Mouse (Mus musculus): ENCODE measurements around the gene Wipf3. TPM values are rescaled to one million over a fixed set of nuclear protein-coding genes. Genes with fewer than 3 reads are reported as not detected.

Wipf3 gene
- total RNA-seq (2012; rRNA removed) = 1.4 and 2.1 TPM in 2 replicates

DNA sequence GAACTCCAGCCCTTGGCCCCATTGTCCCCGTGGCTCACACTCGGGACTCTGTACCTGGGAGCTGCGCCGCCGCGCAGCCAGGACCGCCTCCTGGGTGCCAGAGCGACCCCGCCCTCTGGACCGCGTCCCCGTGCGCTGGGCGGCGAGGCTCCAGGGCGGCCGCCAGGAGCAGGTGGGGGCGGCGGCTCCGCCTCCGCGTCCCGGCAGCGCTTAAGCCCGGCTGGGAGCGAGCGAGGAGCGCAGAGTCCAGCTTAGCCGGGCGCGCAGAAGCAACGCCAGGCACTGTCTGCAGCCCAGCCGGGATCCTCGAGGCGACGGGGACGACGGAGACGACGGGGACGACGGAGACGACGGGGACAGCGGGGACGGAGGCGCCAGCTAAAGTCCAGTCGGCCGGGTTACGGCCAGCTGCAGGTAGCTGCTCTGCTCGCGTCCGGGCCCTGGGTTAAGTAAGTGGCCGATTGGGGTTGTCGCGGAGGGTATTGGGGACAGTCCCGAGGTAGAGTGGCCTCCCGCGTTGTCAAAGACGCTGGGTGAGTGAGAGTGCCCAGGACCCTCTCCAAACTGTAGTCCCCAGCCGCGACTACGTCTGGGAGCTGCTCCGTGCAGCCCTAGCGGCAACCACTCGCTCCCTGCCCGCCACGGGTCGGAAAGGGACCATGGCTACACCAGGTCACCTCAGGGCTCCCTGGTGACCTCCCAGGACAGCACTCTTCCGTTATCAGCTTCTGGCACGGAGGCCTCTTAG is at the start of gene Wipf3:
Gene Wipf3 (plus strand): TSS at position 157 of the 748 bp plus-strand sequence.
- in situ Hi-C loops (cut with MboI; ENCODE audit: low sequenced_read_pairs in 2 of 2, unreplicated experiment in 2 of 2) = no loop called here
- peaks cover 0 to 2% of the 10 kb centered on the region in 2 experiments; a peak in 1 of 4 replicates for H3K4me1 ChIP-seq (ENCODE audit: control insufficient read depth in 2 of 2, insufficient read depth in 2 of 2, low read length in 2 of 2, poor library complexity in 1 of 2)
- no peaks in the 10 kb centered on the region for H3K9me3 ChIP-seq (ENCODE audit: control insufficient read depth, insufficient read depth, low read depth, low read length)
- DNase-seq (ENCODE audit: low read depth, low spot score) = no peak
- TF ChIP-seq ZNF384 (IDR thresholded peaks at IDR 0.05; ENCODE audit: low read depth, low read length) (no peak), ZC3H11A (IDR thresholded peaks at IDR 0.05; ENCODE audit: borderline replicate concordance, low read depth, low read length) (no peak), MAFK (IDR thresholded peaks at IDR 0.05; ENCODE audit: insufficient read depth, low read depth, low read length) (no peak), CHD2 (IDR thresholded peaks at IDR 0.05; ENCODE audit: low read depth, low read length) (no peak), HCFC1 (IDR thresholded peaks at IDR 0.05; ENCODE audit: borderline replicate concordance, insufficient read depth, low read length) (no peak)
- H3K9ac ChIP-seq (ENCODE audit: insufficient read depth, low read depth, low read length, poor library complexity, severe bottlenecking) = peak within 1 kb of the TSS; percentile 24
- no peaks in the 10 kb centered on the region for H3K36me3 ChIP-seq (ENCODE audit: control insufficient read depth, insufficient read depth, low read length, poor library complexity, severe bottlenecking)
- H3K27ac ChIP-seq (ENCODE audit: insufficient read depth, low read depth, low read length, poor library complexity, severe bottlenecking) = no peak within 1 kb of the TSS
- H3K4me3 ChIP-seq (ENCODE audit: insufficient read depth in 1 of 2, low read depth in 1 of 2, low read length in 2 of 2, poor library complexity in 1 of 2, severe bottlenecking in 1 of 2) = peak within 1 kb of the TSS; percentile 63 to 71

DNA sequence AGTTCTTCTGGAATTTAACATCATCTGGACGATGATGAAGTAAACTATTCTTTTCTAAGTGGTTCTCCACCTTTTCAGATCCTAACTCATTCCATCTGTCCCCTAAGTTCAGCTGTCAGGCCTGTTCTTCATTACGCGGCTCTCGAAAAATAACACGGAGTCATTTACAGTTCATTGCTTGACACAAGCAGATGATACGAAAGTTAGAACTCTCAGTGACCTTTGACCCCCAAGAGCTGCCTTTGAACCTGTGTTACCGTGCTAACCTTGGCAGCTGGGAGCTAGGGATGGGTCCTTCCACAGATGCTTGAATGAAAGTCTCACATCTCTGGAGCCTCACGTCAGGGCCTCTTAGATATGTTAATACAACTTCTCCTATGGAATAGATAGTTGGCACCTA is 46.8 kb upstream of the Wipf3 start:
- in situ Hi-C loops (cut with MboI; ENCODE audit: low sequenced_read_pairs in 2 of 2, unreplicated experiment in 2 of 2) = no loop called here
- no peak for DNase-seq (ENCODE audit: low read depth, low spot score)
- TF ChIP-seq ZC3H11A (IDR thresholded peaks at IDR 0.05; ENCODE audit: borderline replicate concordance, low read depth, low read length) = no peak
- no peak for TF ChIP-seq CHD2 (IDR thresholded peaks at IDR 0.05; ENCODE audit: low read depth, low read length)
- TF ChIP-seq ZNF384 (IDR thresholded peaks at IDR 0.05; ENCODE audit: low read depth, low read length) = no peak
- no peak for TF ChIP-seq HCFC1 (IDR thresholded peaks at IDR 0.05; ENCODE audit: borderline replicate concordance, insufficient read depth, low read length)
- TF ChIP-seq MAFK (IDR thresholded peaks at IDR 0.05; ENCODE audit: insufficient read depth, low read depth, low read length) = no peak

DNA sequence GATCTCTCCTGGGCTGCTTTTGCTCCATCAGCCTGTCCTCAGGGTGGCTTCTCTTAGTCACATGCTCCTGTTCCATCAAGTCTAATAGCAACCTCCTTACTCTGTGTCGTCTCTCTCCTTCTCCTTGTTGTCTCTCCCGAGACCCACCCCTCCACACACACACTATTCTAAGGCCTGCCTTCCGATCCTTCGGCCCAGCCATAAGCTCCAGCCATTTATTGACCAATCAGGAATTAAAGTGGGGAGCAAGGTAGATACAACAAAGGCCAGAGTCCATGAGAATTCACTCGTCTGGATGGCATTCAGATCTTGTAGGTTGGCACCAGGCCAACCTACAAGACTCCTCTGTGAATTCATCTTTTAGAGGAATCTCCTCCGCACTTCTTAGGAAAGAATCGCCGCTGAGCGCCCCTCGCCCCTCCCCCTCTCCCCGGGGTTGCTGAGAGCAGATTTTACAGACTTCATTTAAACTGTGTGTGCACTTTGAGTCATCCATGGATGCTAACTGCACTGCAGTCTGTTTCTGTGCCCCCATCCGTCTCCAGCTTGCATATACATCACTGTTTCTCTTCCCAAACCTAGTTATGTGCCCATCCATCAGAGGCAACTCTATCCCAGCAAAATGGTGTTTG is 45.4 kb upstream of the Wipf3 start:
- Histone ChIP-seq H3K27ac (ENCODE audit: insufficient read depth, low read depth, low read length, poor library complexity, severe bottlenecking) (no peak overlapping the region), H3K36me3 (ENCODE audit: control insufficient read depth, insufficient read depth, low read length, poor library complexity, severe bottlenecking) (no peaks in the 10 kb centered on the region), H3K4me3 (ENCODE audit: insufficient read depth in 1 of 2, low read depth in 1 of 2, low read length in 2 of 2, poor library complexity in 1 of 2, severe bottlenecking in 1 of 2) (no peak overlapping the region), H3K9ac (ENCODE audit: insufficient read depth, low read depth, low read length, poor library complexity, severe bottlenecking) (no peak overlapping the region), H3K9me3 (ENCODE audit: control insufficient read depth, insufficient read depth, low read depth, low read length) (no peaks in the 10 kb centered on the region), H3K4me1 (ENCODE audit: control insufficient read depth in 2 of 2, insufficient read depth in 2 of 2, low read length in 2 of 2, poor library complexity in 1 of 2) (no peaks in the 10 kb centered on the region)
- no peak for DNase-seq (ENCODE audit: low read depth, low spot score)
- in situ Hi-C loops (cut with MboI; ENCODE audit: low sequenced_read_pairs in 2 of 2, unreplicated experiment in 2 of 2) = no loop called here
- no peak for TF ChIP-seq HCFC1 (IDR thresholded peaks at IDR 0.05; ENCODE audit: borderline replicate concordance, insufficient read depth, low read length)
- TF ChIP-seq ZC3H11A (IDR thresholded peaks at IDR 0.05; ENCODE audit: borderline replicate concordance, low read depth, low read length) = no peak
- no peak for TF ChIP-seq ZNF384 (IDR thresholded peaks at IDR 0.05; ENCODE audit: low read depth, low read length)

More for the DNA sequence above, 46.8 kb upstream of the Wipf3 start:
- H3K4me3 ChIP-seq (ENCODE audit: insufficient read depth in 1 of 2, low read depth in 1 of 2, low read length in 2 of 2, poor library complexity in 1 of 2, severe bottlenecking in 1 of 2) = no peak overlapping the region
- H3K27ac ChIP-seq (ENCODE audit: insufficient read depth, low read depth, low read length, poor library complexity, severe bottlenecking) = no peak overlapping the region
- no peaks in the 10 kb centered on the region for H3K4me1 ChIP-seq (ENCODE audit: control insufficient read depth in 2 of 2, insufficient read depth in 2 of 2, low read length in 2 of 2, poor library complexity in 1 of 2)
- no peak overlapping the region for H3K9ac ChIP-seq (ENCODE audit: insufficient read depth, low read depth, low read length, poor library complexity, severe bottlenecking)
- no peaks in the 10 kb centered on the region for H3K9me3 ChIP-seq (ENCODE audit: control insufficient read depth, insufficient read depth, low read depth, low read length)
- H3K36me3 ChIP-seq (ENCODE audit: control insufficient read depth, insufficient read depth, low read length, poor library complexity, severe bottlenecking) = no peaks in the 10 kb centered on the region

DNA sequence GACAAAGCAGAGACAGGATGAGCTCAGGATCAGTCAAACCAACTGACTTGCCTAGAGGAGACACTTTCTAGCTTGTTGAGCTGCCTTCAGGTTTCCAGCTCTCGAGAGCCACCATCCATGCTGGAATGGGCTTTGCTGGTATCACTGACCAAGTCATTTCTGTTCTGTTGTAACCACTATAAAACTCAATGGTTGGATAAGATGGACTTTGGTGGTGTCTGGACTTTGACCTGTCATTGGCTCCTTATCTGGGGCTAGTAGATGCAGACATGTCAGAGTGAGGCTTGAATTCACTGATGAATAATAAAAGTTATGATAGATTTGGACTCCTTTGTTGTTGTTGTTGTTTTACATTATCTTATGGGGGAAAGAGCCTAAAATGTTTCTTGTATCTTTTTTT is 44.6 kb upstream of the Wipf3 start:
- no peak overlapping the region for H3K9ac ChIP-seq (ENCODE audit: insufficient read depth, low read depth, low read length, poor library complexity, severe bottlenecking)
- no peak overlapping the region for H3K4me3 ChIP-seq (ENCODE audit: insufficient read depth in 1 of 2, low read depth in 1 of 2, low read length in 2 of 2, poor library complexity in 1 of 2, severe bottlenecking in 1 of 2)
- TF ChIP-seq ZNF384 (IDR thresholded peaks at IDR 0.05; ENCODE audit: low read depth, low read length) = no peak
- no peak for TF ChIP-seq ZC3H11A (IDR thresholded peaks at IDR 0.05; ENCODE audit: borderline replicate concordance, low read depth, low read length)
- no peak for TF ChIP-seq HCFC1 (IDR thresholded peaks at IDR 0.05; ENCODE audit: borderline replicate concordance, insufficient read depth, low read length)
- no peak for TF ChIP-seq MAFK (IDR thresholded peaks at IDR 0.05; ENCODE audit: insufficient read depth, low read depth, low read length)
- no peak for TF ChIP-seq CHD2 (IDR thresholded peaks at IDR 0.05; ENCODE audit: low read depth, low read length)
- H3K9me3 ChIP-seq (ENCODE audit: control insufficient read depth, insufficient read depth, low read depth, low read length) = no peaks in the 10 kb centered on the region
- DNase-seq (ENCODE audit: low read depth, low spot score) = no peak
- in situ Hi-C loops (cut with MboI; ENCODE audit: low sequenced_read_pairs in 2 of 2, unreplicated experiment in 2 of 2) = no loop called here
- no peak overlapping the region for H3K27ac ChIP-seq (ENCODE audit: insufficient read depth, low read depth, low read length, poor library complexity, severe bottlenecking)
- H3K4me1 ChIP-seq (ENCODE audit: control insufficient read depth in 2 of 2, insufficient read depth in 2 of 2, low read length in 2 of 2, poor library complexity in 1 of 2) = no peaks in the 10 kb centered on the region
- no peaks in the 10 kb centered on the region for H3K36me3 ChIP-seq (ENCODE audit: control insufficient read depth, insufficient read depth, low read length, poor library complexity, severe bottlenecking)

Measured in ES-E14 (cell line).